Mouse (Mus musculus) kidney, embryonic 14.5 days (tissue): Measurements from ENCODE around the gene Ahdc1. TPM values are rescaled to one million over a fixed set of nuclear protein-coding genes. Genes with fewer than 3 reads are reported as not detected.
A peak's percentile ranks its signal among the peaks of the same experiment; 100 is the strongest.
"Not testable (repeated sequence)": the region's sequence is repeated elsewhere in the genome, so short reads cannot be mapped to it uniquely, and the experiment has no call there.

Source experiments
- ATAC-seq: fragments of 200-750 bp; cut with Nextera tagmentation; 2 replicates; pipeline ENCODE4 v1.8.0; 2017; ENCODE audit warnings: moderate number of reproducible peaks, mild to moderate bottlenecking, moderate TSS enrichment, moderate library complexity; ENCODE audit not compliant: low FRiP score, low TSS enrichment
- H3K27ac ChIP-seq: fragments of 300-500 bp; sonication (generic); 2 replicates; pipeline ENCODE4 v1.5.1; 2014; ENCODE audit warnings: low read depth, mild to moderate bottlenecking, low read length, moderate library complexity, mixed read lengths
- H3K27me3 ChIP-seq: fragments of 300-500 bp; sonication (generic); 2 replicates; pipeline ENCODE4 v1.6.1; 2014; ENCODE audit warnings: mild to moderate bottlenecking, low read length; ENCODE audit not compliant: control insufficient read depth, insufficient read depth
- H3K36me3 ChIP-seq: fragments of 300-500 bp; sonication (generic); 2 replicates; pipeline ENCODE4 v1.6.1; 2014; ENCODE audit warnings: low read length, mixed read lengths; ENCODE audit not compliant: control insufficient read depth, insufficient read depth
- H3K4me1 ChIP-seq: fragments of 300-500 bp; sonication (generic); 2 replicates; pipeline ENCODE4 v1.6.1; 2014; ENCODE audit warnings: low read length, mixed read lengths; ENCODE audit not compliant: control insufficient read depth, insufficient read depth
- H3K4me2 ChIP-seq: fragments of 300-500 bp; sonication (generic); replicated peaks from 2 replicates; pipeline ENCODE4 v1.6.1; 2014; ENCODE audit warnings: low read depth, mild to moderate bottlenecking, low read length
- H3K4me3 ChIP-seq: fragments of 300-500 bp; sonication (generic); 2 replicates; pipeline ENCODE4 v1.5.1; 2014; ENCODE audit warnings: mild to moderate bottlenecking, low read length
- H3K9ac ChIP-seq: fragments of 300-500 bp; sonication (generic); 2 replicates; pipeline ENCODE4 v1.6.1; 2014; ENCODE audit warnings: low read depth, mild to moderate bottlenecking, low read length, moderate library complexity
- H3K9me3 ChIP-seq: fragments of 300-500 bp; sonication (generic); 2 replicates; pipeline ENCODE4 v1.6.1; 2016; ENCODE audit warnings: low read length; ENCODE audit not compliant: control insufficient read depth
- WGBS: fragments of 180-500 bp; shearing (Covaris S2); extraction: QIAGEN DNeasy Blood & Tissue Kit; methylation state at CpG from one replicate; pipeline ENCODE4 v1.1.7; 2014; 5-methylcytosine and 5-hydroxymethylcytosine counted together
- polyA plus RNA-seq: library from polyadenylated mRNA; unstranded; fragments of >200 nt; fragmentation: Nextera tagmentation; extraction: Ambion mirVana; gene quantifications from 2 replicates; pipeline ENCODE4 v1.2.1, GENCODE M21; 2014

Gene Ahdc1
- polyA plus RNA-seq, 1 experiment from 2014 or later: 12.1 TPM

DNA sequence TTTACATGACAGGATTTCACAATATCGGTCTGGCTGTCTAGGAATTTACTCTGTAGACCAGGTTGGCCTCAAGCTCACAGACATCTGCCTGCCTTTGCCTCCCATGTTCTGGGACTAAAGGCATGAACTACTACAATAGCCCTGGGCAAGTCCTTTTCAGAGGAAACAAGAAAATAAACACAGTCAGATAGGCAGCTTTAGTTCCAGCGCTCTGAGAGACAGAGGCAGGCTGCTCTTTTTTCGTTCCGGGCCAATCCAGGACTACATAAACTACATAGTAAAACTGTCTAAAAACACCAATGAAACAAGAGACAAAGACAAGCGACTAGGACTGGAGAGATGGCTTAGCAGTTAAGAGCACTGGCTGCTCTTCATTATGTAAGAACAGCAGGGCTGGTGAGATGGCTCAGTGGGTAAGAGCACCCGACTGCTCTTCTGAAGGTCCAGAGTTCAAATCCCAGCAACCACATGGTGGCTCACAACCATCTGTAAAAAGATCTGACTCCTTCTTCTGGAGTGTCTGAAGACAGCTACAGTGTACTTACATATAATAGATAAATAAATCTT, 5.1 kb upstream of the Ahdc1 start:
- not testable (repeated sequence) for H3K4me2 ChIP-seq, H3K27me3 ChIP-seq, H3K4me3 ChIP-seq, H3K27ac ChIP-seq, H3K9ac ChIP-seq, H3K9me3 ChIP-seq, ATAC-seq, H3K36me3 ChIP-seq
- peaks cover 14% of the 10 kb centered on the region for H3K4me1 ChIP-seq
- 32% methylated on average over 6 of the region's 6 CpGs for WGBS

DNA sequence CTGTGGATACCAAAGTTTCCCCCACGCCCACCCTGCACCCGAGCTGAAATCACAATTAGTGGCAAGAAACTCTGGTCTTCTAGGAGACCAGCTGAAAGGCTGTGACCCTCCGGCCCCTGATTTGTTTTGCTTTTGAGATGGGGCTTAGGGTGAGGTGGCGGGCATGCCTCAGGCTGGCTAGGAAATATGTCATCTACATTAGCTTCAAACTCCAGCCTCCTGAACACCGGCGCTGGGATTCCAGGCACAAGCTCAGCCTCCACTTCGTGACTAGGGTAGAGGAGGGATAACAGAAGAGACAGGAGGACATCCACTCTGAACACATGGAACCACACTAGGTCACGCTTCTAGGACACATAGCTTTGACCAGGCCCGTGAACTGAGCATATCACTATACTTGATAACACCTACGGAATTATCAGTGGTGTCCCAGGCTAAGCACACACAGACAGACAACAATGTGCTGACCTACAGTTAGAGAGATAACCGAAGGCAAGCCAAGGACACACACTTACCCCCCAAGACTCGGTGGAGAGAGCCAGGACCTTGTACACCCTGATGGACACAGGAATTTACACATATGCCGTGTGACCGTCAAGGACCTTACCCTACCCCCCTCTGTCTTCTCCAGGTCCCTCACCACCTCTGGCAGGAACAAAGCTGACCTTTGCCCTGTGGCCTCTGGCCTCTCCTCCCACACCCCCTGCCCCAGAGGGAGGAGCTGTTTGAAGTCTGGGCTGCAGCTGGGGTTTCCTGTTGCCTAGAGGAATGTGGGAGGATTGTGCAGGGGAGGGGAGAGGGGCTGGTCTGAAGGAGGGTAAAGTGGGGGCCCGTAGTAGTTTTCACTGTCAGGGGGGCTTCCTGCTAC, 3.3 kb upstream of the Ahdc1 start:
- Histone ChIP-seq H3K4me3 (no peak overlapping the region), H3K4me1 (peaks cover 14% of the 10 kb centered on the region), H3K4me2 (no peak overlapping the region), H3K9ac (no peak overlapping the region), H3K9me3 (no peaks in the 10 kb centered on the region), H3K36me3 (no peaks in the 10 kb centered on the region), H3K27ac (peak overlapping the region; percentile 37; the same call in 1 of the 2 replicates), H3K27me3 (no peaks in the 10 kb centered on the region)
- WGBS: 13% methylated on average over 15 of the region's 15 CpGs
- no peak for ATAC-seq

DNA sequence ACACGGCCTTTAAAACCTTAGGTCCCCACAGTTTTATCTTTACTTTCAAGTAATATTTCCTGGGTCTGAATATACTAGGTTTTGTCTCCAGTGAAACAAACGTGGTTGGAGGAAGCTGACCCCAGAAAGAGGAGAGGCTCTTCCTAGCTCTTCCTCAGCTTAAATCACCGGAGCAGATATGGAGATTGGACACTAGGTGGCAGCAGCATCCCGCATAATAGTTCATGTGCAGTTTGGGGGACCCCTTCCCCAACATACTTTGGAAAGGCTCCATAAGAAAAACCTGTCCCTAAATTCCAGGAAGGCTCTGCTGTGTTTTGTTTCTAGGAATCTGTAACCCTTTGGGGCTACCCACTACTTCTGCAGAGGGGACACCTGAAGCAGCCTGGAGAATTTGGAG, 1.9 kb upstream of the Ahdc1 start:
- Histone ChIP-seq H3K27ac (no peak overlapping the region), H3K4me2 (no peak overlapping the region), H3K4me1 (peaks cover 26% of the 10 kb centered on the region), H3K27me3 (no peaks in the 10 kb centered on the region), H3K9ac (no peak overlapping the region), H3K36me3 (no peaks in the 10 kb centered on the region), H3K9me3 (no peaks in the 10 kb centered on the region), H3K4me3 (no peak overlapping the region)
- WGBS: 3% methylated on average over 4 of the region's 4 CpGs
- no peak for ATAC-seq

DNA sequence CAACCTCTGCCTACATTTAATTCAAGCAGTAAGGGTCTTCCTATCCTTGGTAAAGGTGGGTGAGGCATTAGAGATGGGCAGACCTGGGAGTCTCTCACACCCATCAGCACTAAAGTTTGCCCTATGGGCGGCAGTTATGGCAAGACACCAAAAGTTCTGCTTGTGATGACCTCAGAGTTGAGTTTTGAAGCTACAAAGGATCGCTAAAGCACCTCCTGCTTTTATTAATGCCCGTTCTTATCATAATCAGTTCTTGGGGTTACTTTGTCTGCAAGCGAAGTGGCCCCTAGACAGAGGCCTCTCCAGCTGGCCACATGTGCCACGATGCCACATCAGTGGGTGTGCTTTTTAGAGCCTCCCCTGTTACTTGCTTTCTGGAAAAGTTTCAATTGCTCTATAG, 1.4 kb upstream of the Ahdc1 start:
- no peak for ATAC-seq
- Histone ChIP-seq H3K27ac (no peak overlapping the region), H3K36me3 (no peaks in the 10 kb centered on the region), H3K4me2 (no peak overlapping the region), H3K9me3 (no peaks in the 10 kb centered on the region), H3K27me3 (no peaks in the 10 kb centered on the region), H3K4me3 (no peak overlapping the region), H3K9ac (no peak overlapping the region), H3K4me1 (peaks cover 32% of the 10 kb centered on the region)
- WGBS: 69% methylated on average over 5 of the region's 5 CpGs

DNA sequence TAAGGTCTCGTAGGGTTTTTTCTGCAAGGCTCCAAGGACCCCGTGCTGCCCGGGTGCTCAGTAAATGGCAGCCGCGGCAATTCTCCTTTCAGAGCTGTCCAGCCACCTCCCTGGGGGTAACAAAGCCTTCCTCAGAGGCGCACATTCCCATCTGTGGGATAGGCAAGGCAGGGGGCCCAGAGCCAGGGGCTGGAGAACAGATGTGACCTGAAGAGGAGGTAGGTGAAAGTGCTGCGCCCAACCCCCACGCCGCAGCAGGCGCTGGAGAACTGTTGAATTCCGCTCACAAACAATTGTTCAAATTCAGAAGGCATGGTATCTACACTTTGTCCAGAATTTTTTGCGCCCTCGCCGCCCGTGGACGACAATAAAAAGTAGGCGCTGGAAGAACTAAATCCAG, 449 bp upstream of the Ahdc1 start:
- H3K4me3 ChIP-seq: peak overlapping the region; percentile 98
- H3K9me3 ChIP-seq: no peaks in the 10 kb centered on the region
- peak overlapping the region; percentile 88 for H3K4me2 ChIP-seq
- H3K9ac ChIP-seq: no peak overlapping the region
- WGBS: 2% methylated on average over 17 of the region's 17 CpGs
- no peak for ATAC-seq
- H3K27ac ChIP-seq: peak overlapping the region; percentile 98; the same call in 1 of the 2 replicates
- H3K27me3 ChIP-seq: no peaks in the 10 kb centered on the region
- H3K4me1 ChIP-seq: peaks cover 41% of the 10 kb centered on the region
- H3K36me3 ChIP-seq: no peaks in the 10 kb centered on the region

DNA sequence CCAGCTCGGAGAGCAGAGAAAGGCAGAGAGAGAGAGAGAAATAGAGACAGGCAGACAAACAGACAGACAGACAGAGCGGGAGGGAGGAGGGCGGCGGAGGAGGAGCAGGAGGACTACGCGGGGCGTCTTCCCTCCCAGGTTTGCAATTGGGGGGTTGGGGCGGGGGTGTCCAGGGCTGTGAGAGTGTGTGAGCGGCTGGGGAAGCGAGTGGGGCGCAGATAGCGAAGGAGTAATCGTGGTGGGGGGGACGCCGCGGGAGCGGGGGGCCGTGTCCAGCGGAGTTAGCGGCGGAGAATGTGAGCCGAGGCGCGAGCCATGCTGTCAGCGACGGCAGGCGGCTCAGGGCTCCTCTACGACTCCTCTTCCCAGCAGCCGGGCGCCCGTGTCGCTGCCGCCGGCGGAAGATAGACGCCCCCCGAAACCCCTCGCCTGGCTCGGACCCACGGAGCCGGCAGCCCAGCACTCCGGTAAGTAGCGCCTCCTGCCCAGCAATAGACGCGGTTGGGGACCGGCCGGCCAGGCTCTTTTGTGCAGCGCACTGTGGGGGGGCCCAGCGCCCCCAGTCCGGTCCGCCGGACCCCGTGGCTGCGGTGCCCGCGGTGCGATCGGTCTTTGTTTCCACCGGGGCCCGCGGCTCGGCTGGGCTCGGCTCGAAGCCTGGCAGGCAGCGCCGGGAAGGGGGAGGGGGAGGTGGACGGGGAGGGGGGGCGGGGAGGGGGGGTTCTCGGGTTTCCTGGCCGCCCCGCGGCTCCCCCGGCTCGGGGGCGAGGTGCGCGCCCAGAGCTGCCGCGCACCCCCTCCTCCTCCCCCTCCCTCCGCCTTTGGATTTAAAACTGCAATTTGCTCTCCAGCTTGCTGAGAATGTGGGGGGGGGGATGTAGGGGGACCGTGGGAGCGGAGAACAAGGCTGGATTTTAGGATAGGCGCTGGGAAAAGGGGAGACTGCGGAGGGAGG, 1.0 kb downstream of the Ahdc1 start:
- 1% methylated on average over 64 of the region's 84 CpGs for WGBS
- Histone ChIP-seq H3K4me1 (peaks cover 56% of the 10 kb centered on the region), H3K36me3 (no peaks in the 10 kb centered on the region), H3K4me2 (peak overlapping the region; percentile 88), H3K4me3 (peak overlapping the region; percentile 98), H3K27me3 (no peaks in the 10 kb centered on the region), H3K9me3 (no peaks in the 10 kb centered on the region), H3K9ac (peak overlapping the region; percentile 99), H3K27ac (peak overlapping the region; percentile 98)
- ATAC-seq: no peak

DNA sequence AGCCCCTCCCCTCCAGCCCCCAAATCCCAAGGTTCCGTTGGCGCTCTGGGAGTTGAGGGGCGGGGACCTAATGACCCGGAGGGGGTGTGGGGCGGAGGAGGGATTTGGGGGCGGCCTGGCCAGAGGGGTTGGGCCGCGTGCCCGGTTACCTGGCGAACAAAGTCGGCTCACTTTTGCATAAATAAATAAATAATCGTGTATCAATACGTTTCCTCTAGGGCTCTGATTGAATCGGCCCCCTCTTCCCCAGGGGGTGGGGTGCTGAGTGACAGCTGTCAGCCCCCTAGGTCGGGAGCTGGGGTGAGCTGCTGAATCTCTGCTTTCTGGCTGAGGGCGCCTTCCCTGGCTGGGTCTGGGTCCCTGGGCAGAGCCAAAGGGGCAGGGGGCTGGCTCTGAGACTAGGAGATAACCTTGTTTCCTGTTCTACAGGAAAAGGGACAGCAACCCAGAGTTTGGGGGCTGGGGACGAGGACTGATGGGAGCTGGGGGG, 1.8 kb downstream of the Ahdc1 start:
- Histone ChIP-seq H3K4me1 (peaks cover 58% of the 10 kb centered on the region), H3K27ac (peak overlapping the region; percentile 98), H3K4me2 (peak overlapping the region; percentile 88), H3K36me3 (no peaks in the 10 kb centered on the region), H3K9me3 (no peaks in the 10 kb centered on the region), H3K4me3 (peak overlapping the region; percentile 98), H3K9ac (peak overlapping the region; percentile 99), H3K27me3 (no peaks in the 10 kb centered on the region)
- 2% methylated on average over 17 of the region's 17 CpGs for WGBS
- peak; percentile 21 for ATAC-seq

DNA sequence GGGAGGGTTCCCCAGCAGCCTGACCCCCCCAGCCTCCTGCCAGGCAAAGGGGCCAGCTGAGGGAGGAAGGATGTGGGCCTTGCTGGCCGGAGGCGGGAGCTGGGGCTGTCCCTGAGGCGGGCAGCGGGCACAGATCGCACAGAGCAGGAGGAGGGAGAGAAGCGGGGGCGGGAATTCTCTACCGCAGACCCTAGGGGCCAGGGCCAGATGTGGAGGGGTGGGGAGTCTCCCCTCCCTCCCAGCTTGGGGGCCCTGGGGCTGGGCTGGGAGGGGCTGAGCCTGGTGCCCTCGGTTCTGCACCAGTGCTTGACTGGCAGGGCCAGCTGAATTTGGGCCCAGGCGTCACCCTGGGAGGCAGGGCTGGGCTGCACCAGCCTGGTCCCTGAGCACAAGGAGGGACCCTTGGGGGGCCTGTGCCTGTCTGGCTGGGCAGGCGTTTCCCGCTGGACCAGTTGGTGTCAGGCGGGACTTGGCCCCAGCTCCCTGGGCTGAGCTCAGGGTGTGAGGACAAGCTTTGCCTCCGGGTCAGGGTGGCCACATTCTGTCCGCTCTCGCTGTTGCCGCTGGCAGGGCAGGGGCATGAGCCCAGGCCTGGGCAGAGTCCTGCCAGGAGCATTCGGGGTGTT, 2.3 kb downstream of the Ahdc1 start:
- Histone ChIP-seq H3K27ac (peak overlapping the region; percentile 98), H3K4me2 (peak overlapping the region; percentile 88), H3K9ac (peak overlapping the region; percentile 99), H3K4me3 (peak overlapping the region; percentile 98), H3K9me3 (no peaks in the 10 kb centered on the region), H3K27me3 (no peaks in the 10 kb centered on the region), H3K4me1 (peaks cover 58% of the 10 kb centered on the region), H3K36me3 (peaks cover 5% of the 10 kb centered on the region; the same call in 1 of the 2 replicates)
- peak; percentile 53 for ATAC-seq
- WGBS: 4% methylated on average over 12 of the region's 18 CpGs
